Mouse (Mus musculus) forebrain, embryonic 16.5 days (tissue): ENCODE results near the gene Ppp2r5a. TPM values are rescaled to one million over a fixed set of nuclear protein-coding genes. Genes with fewer than 3 reads are reported as not detected.

Experiments
- ATAC-seq: fragments of 200-750 bp; cut with Nextera tagmentation; 2 replicates; pipeline ENCODE4 v1.8.0; 2017; ENCODE audit warnings: mild to moderate bottlenecking, moderate library complexity
- H3K27ac ChIP-seq: fragments of 300-500 bp; sonication (generic); 2 replicates; pipeline ENCODE4 v1.5.1; 2014; ENCODE audit warnings: low read length, control low read depth
- H3K27me3 ChIP-seq: fragments of 300-500 bp; sonication (generic); replicated peaks from 2 replicates; pipeline ENCODE4 v1.6.1; 2014; ENCODE audit warnings: low read length; ENCODE audit not compliant: control insufficient read depth, insufficient read depth
- H3K36me3 ChIP-seq: fragments of 300-500 bp; sonication (generic); 2 replicates; pipeline ENCODE4 v1.6.1; 2014; ENCODE audit not compliant: control insufficient read depth, insufficient read depth
- H3K4me1 ChIP-seq: fragments of 300-500 bp; sonication (generic); replicated peaks from 2 replicates; pipeline ENCODE4 v1.6.1; 2014; ENCODE audit warnings: low read length; ENCODE audit not compliant: control insufficient read depth, insufficient read depth
- H3K4me2 ChIP-seq: fragments of 300-500 bp; sonication (generic); 2 replicates; pipeline ENCODE4 v1.6.1; 2014; ENCODE audit warnings: mild to moderate bottlenecking, low read length, control low read depth
- H3K4me3 ChIP-seq: fragments of 300-500 bp; sonication (generic); replicated peaks from 2 replicates; pipeline ENCODE4 v1.5.1; 2014; ENCODE audit warnings: mild to moderate bottlenecking, low read length, control low read depth
- H3K9ac ChIP-seq: fragments of 300-500 bp; sonication (generic); replicated peaks from 2 replicates; pipeline ENCODE4 v1.6.1; 2014; ENCODE audit warnings: low read depth, low read length, control low read depth
- H3K9me3 ChIP-seq: fragments of 300-500 bp; sonication (generic); 2 replicates; pipeline ENCODE4 v1.6.1; 2016; ENCODE audit warnings: low read length; ENCODE audit not compliant: control insufficient read depth
- WGBS: fragments of 180-500 bp; shearing (Covaris S2); extraction: QIAGEN DNeasy Blood & Tissue Kit; methylation state at CpG from one replicate; pipeline ENCODE4 v1.1.7; 2014; 5-methylcytosine and 5-hydroxymethylcytosine counted together
- polyA plus RNA-seq: library from polyadenylated mRNA; unstranded; fragments of >200 nt; fragmentation: Nextera tagmentation; extraction: Ambion mirVana; gene quantifications from 2 replicates; pipeline ENCODE4 v1.2.1, GENCODE M21; 2015

The Ppp2r5a gene
- polyA plus RNA-seq = 7.9 and 8.7 TPM in 2 replicates

- Histone ChIP-seq H3K4me3 (no peak within 1 kb of the TSS), H3K27ac (no peak within 1 kb of the TSS), H3K27me3 (no peaks in the 10 kb centered on the region), H3K4me2 (no peak within 1 kb of the TSS), H3K36me3 (no peaks in the 10 kb centered on the region), H3K4me1 (no peaks in the 10 kb centered on the region), H3K9ac (no peak within 1 kb of the TSS), H3K9me3 (no peaks in the 10 kb centered on the region)
- no peak for ATAC-seq
- WGBS = 60% methylated on average over 5 of the region's 5 CpGs
Measured at GRCm38 (mm10) chr1:191403074-191403473, at the start of gene Ppp2r5a. Gene Ppp2r5a (minus strand): TSS chr1:191403272.

- no peaks in the 10 kb centered on the region for H3K27me3 ChIP-seq
- H3K9ac ChIP-seq = no peak overlapping the region
- H3K4me1 ChIP-seq = no peaks in the 10 kb centered on the region
- H3K4me3 ChIP-seq = no peak overlapping the region
- H3K27ac ChIP-seq = no peak overlapping the region
- H3K4me2 ChIP-seq = no peak overlapping the region
- H3K9me3 ChIP-seq = no peaks in the 10 kb centered on the region
- H3K36me3 ChIP-seq = no peaks in the 10 kb centered on the region
- ATAC-seq = no peak
- WGBS = 83% methylated on average over 5 of the region's 5 CpGs
Measured at GRCm38 (mm10) chr1:191450614-191451013, 47.5 kb upstream of the Ppp2r5a start.

DNA sequence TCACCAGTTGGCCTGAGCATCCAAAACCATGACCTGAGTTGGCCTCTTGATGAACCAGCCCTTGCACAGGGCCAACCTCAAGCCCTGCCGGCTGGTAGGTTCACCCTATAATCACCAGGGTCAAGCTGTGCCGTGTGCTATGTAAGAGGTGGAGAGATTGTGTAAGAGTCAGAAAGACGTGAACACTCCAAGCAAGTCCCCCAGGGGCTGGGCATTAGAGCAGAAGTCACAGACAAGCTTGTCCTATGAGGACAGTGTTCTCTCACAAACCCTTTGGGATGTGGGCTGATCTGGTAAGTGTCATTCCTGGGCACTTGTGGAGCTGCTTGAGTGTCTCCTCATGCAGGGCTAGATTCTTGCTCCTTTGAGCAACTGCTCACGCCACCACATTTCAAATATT, 46.5 kb upstream of the Ppp2r5a start:
- Histone ChIP-seq H3K4me3 (no peak overlapping the region), H3K9ac (no peak overlapping the region), H3K27me3 (no peaks in the 10 kb centered on the region), H3K27ac (no peak overlapping the region), H3K36me3 (no peaks in the 10 kb centered on the region), H3K9me3 (no peaks in the 10 kb centered on the region), H3K4me2 (no peak overlapping the region), H3K4me1 (no peaks in the 10 kb centered on the region)
- no peak for ATAC-seq
- 94% methylated on average over 4 of the region's 4 CpGs for WGBS

- no peaks in the 10 kb centered on the region for H3K27me3 ChIP-seq
- WGBS = 67% methylated on average over 6 of the region's 6 CpGs
- no peaks in the 10 kb centered on the region for H3K4me1 ChIP-seq
- ATAC-seq = no peak
- H3K9me3 ChIP-seq = no peaks in the 10 kb centered on the region
- H3K9ac ChIP-seq = no peak overlapping the region
- H3K36me3 ChIP-seq = no peaks in the 10 kb centered on the region
- H3K4me2 ChIP-seq = no peak overlapping the region
- no peak overlapping the region for H3K4me3 ChIP-seq
- no peak overlapping the region for H3K27ac ChIP-seq
Measured at GRCm38 (mm10) chr1:191447391-191448016, 44.4 kb upstream of the Ppp2r5a start.

GRCm38 (mm10) chr1:191446307-191446706, 43.2 kb upstream of the Ppp2r5a start:
- WGBS = 81% methylated on average over 5 of the region's 5 CpGs

DNA sequence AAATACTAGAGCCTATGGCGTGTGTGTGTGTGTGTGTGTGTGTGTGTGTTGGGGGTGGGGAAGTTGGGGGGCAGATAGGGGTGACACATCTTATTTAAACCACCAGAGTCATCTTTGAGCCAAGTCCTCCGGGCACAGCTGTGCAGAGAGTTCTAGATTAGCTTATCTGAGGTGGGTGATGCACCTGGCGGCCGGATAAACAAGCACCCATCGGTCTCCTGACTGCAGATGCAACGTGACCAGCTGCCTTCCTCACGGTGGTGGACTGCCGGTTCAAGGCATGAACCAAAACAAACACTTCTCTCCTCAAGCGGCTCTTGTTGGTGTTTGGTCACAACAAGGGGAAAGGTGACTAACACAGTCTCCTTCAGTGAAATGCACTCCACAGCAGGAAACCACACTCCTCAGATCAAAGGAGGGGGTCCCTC, 42.8 kb upstream of the Ppp2r5a start:
- WGBS = 82% methylated on average over 9 of the region's 9 CpGs
- H3K9me3 ChIP-seq = no peaks in the 10 kb centered on the region

More at GRCm38 (mm10) chr1:191446307-191446706, 43.2 kb upstream of the Ppp2r5a start:
- no peaks in the 10 kb centered on the region for H3K27me3 ChIP-seq
- ATAC-seq = no peak
- no peaks in the 10 kb centered on the region for H3K36me3 ChIP-seq
- H3K9me3 ChIP-seq = no peaks in the 10 kb centered on the region
- no peak overlapping the region for H3K4me2 ChIP-seq
- H3K4me3 ChIP-seq = no peak overlapping the region
- H3K9ac ChIP-seq = no peak overlapping the region
- no peaks in the 10 kb centered on the region for H3K4me1 ChIP-seq
- no peak overlapping the region for H3K27ac ChIP-seq

GRCm38 (mm10) chr1:191445401-191445800, 42.3 kb upstream of the Ppp2r5a start:
- Histone ChIP-seq H3K4me3 (no peak overlapping the region), H3K9ac (no peak overlapping the region), H3K4me1 (no peaks in the 10 kb centered on the region), H3K27ac (no peak overlapping the region), H3K27me3 (no peaks in the 10 kb centered on the region), H3K4me2 (no peak overlapping the region), H3K9me3 (no peaks in the 10 kb centered on the region), H3K36me3 (no peaks in the 10 kb centered on the region)
- ATAC-seq = no peak
- WGBS = 91% methylated on average over 12 of the region's 12 CpGs

More for the DNA sequence above, 42.8 kb upstream of the Ppp2r5a start:
- H3K27me3 ChIP-seq = no peaks in the 10 kb centered on the region
- no peaks in the 10 kb centered on the region for H3K4me1 ChIP-seq
- H3K36me3 ChIP-seq = no peaks in the 10 kb centered on the region
- ATAC-seq = no peak
- H3K27ac ChIP-seq = no peak overlapping the region
- no peak overlapping the region for H3K4me3 ChIP-seq
- no peak overlapping the region for H3K4me2 ChIP-seq
- no peak overlapping the region for H3K9ac ChIP-seq

DNA sequence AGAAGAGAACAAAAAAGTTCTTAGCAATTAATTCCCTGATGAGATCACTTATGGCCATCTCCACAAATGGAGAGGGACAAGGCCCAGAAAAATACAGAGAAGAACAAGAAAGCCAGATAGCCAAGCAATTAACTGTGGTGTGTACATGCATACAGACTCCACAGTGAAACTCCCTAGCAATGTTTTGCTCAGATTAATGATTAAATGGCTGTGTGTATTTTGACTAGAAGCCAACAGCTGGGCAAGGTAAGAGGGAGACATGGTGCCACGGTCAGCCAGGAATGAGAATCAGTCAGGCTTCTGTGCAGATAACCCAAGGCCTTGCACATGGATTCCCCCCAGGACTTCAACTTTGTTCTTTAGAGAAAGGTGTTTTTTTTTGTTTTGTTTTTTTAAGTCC, 41.4 kb upstream of the Ppp2r5a start:
- no peak overlapping the region for H3K27ac ChIP-seq
- no peaks in the 10 kb centered on the region for H3K9me3 ChIP-seq
- no peak for ATAC-seq
- 68% methylated on average over 1 of the region's 1 CpGs for WGBS
- H3K4me3 ChIP-seq = no peak overlapping the region
- H3K4me2 ChIP-seq = no peak overlapping the region
- H3K4me1 ChIP-seq = no peaks in the 10 kb centered on the region
- no peaks in the 10 kb centered on the region for H3K36me3 ChIP-seq
- H3K27me3 ChIP-seq = no peaks in the 10 kb centered on the region
- H3K9ac ChIP-seq = no peak overlapping the region

- Histone ChIP-seq H3K9ac (no peak overlapping the region), H3K4me3 (no peak overlapping the region), H3K27ac (no peak overlapping the region), H3K4me2 (no peak overlapping the region), H3K4me1 (peaks cover 8% of the 10 kb centered on the region), H3K27me3 (no peaks in the 10 kb centered on the region), H3K36me3 (no peaks in the 10 kb centered on the region), H3K9me3 (no peaks in the 10 kb centered on the region)
- ATAC-seq = no peak
- WGBS = 67% methylated on average over 3 of the region's 3 CpGs
Measured at GRCm38 (mm10) chr1:191439011-191439410, 35.9 kb upstream of the Ppp2r5a start.

DNA sequence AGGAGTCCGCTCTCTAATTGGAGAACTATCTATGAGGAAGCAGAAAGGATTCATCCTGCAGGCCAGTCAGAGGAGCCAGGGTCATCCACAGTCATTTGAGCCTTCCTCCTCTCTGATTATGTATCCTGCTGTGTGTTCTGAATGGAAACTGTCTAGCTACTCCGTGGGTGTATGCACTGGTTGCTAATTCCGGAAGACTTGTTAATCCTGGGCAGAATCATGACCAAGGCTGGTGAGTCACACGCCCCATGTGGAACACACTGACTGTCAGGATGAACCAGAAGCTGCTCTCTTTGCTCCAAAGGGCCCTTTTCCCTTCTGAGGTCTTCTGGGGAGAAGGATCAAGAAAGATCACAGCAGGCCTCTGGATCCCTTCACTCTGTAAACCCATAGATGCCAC, 35.5 kb upstream of the Ppp2r5a start:
- Histone ChIP-seq H3K36me3 (no peaks in the 10 kb centered on the region), H3K4me3 (no peak overlapping the region), H3K9me3 (no peaks in the 10 kb centered on the region), H3K9ac (no peak overlapping the region), H3K27me3 (no peaks in the 10 kb centered on the region), H3K27ac (no peak overlapping the region), H3K4me1 (peaks cover 8% of the 10 kb centered on the region), H3K4me2 (no peak overlapping the region)
- 43% methylated on average over 4 of the region's 4 CpGs for WGBS
- ATAC-seq = no peak
